Mouse (Mus musculus): ENCODE data around the gene Chchd10.
A peak's percentile ranks its signal among the peaks of the same experiment; 100 is the strongest.

Chchd10 gene

GRCm38 (mm10) chr10:75949053-75950045, 16.4 kb downstream of the Chchd10 start:
- no peak for DNase-seq (ENCODE audit: low read depth, low spot score)

- DNase-seq (ENCODE audit: low read depth, low spot score), result peak; percentile 65
Observed at GRCm38 (mm10) chr10:75950791-75951210, 17.9 kb downstream of the Chchd10 start.

DNA sequence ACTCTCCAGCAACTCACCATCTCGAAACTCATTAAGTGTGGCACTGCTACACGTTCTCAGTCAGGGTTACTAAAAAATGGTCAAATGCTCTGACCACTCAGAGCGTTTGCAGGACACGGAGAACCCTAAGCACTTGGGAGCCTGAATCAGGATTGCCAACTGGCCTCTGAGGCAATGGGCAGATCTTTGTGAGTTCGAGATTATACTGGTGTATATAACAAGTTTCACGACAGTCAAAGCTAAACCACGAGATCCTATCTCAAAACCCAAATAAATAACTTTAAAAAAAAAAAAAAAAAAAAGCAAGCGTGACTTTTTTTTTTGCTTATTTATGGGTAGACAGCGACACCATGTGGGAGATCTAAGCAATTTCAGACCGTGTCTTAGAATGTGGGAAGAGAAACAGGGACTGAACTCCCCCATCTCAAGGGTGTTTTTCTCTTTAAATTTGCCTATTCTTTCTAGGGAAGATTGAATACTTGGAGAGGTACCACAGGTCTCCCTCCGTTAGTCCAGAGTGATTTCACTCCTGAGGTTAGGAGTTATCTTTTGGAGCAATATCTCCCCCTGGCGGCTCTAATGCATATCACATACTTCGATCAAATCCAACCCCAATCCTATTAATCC, 18.6 kb downstream of the Chchd10 start:
- peak; percentile 68 for DNase-seq (ENCODE audit: low read depth, low spot score)

GRCm38 (mm10) chr10:75954381-75954811, 21.5 kb downstream of the Chchd10 start, which contains the start of gene Gm5134:
TSS of gene Gm5134 (plus strand) at chr10:75954514.
- peak; percentile 79 for DNase-seq (ENCODE audit: low read depth, low spot score)

GRCm38 (mm10) chr10:75973846-75974245, 40.9 kb downstream of the Chchd10 start:
- DNase-seq (ENCODE audit: low read depth, low spot score), result no peak

GRCm38 (mm10) chr10:75975216-75975615, 42.3 kb downstream of the Chchd10 start:
- peak; percentile 88 for DNase-seq (ENCODE audit: low read depth, low spot score)

GRCm38 (mm10) chr10:75978119-75978834, 45.3 kb downstream of the Chchd10 start:
- DNase-seq (ENCODE audit: low read depth, low spot score), result no peak

- DNase-seq (ENCODE audit: low read depth, low spot score), result no peak
Observed at GRCm38 (mm10) chr10:75978835-75979157, 45.9 kb downstream of the Chchd10 start.

- DNase-seq (ENCODE audit: low read depth, low spot score), result no peak
Observed at GRCm38 (mm10) chr10:75979432-75979831, 46.5 kb downstream of the Chchd10 start.

Measured in ES-CJ7 (cell line).